Mouse (Mus musculus): ENCODE data around the gene Ipcef1.
"Not testable (repeated sequence)": the region's sequence is repeated elsewhere in the genome, so short reads cannot be mapped to it uniquely, and the experiment has no call there.

Gene Ipcef1

GRCm38 (mm10) chr10:7035547-7035946, 16.7 kb downstream of the Ipcef1 start:
- no peak for DNase-seq (ENCODE audit: low spot score)

GRCm38 (mm10) chr10:7033459-7033858, 18.8 kb downstream of the Ipcef1 start:
- no peak for DNase-seq (ENCODE audit: low spot score)

- no peak for DNase-seq (ENCODE audit: low spot score)
Observed at GRCm38 (mm10) chr10:7025028-7025427, 27.2 kb downstream of the Ipcef1 start.

DNA sequence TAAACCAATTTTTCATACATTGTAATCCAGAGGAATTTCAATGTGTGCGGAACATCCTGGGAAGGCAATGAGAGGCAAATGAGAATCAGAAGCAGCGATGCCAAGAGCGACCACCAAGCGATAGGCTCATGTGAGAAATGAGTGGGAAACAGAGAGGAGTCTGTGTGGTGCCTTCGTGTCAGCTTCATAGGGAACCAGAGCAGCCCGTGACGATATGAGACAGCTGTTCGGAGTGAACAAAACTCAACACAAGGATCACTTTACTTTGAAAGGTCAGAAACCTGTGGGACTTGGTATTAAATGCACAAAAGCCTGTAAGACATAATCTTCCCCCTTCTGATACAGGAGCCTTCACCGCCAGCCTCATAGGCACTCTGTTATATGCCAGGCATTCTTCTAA, 31.7 kb downstream of the Ipcef1 start:
- no peak for DNase-seq (ENCODE audit: low spot score)

DNA sequence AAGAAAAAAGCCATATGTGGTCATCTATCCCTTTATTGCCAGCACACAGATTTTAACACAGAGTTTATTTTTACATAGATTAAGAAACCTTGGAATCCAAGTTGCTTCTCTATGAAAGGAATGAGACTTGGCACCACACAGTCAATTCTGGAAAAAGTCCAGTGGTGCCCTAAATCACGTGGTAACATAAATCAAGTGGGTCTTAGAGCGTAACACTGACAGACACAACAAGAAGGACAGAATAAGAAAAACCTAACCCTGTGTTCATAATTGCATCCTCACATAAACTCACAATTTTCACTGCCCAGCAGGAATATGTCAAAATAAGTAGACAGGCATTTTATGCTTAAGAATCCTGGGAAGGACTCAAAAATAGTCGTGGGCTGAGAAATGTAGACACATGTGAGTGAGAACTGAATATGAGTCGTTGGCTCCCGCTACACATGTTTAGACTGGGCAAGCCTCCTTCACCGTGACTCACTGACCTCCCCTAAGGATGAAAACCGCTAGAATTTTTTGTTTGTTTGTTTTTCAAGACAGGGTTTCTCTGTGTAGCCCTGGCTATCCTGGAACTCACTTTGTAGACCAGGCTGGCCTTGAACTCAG, 32.4 kb downstream of the Ipcef1 start:
- no peak for DNase-seq (ENCODE audit: low spot score)

GRCm38 (mm10) chr10:7015199-7015598, 37.1 kb downstream of the Ipcef1 start:
- no peak for DNase-seq (ENCODE audit: low spot score)

- DNase-seq (ENCODE audit: low spot score): no peak
Observed at GRCm38 (mm10) chr10:7010543-7010942, 41.7 kb downstream of the Ipcef1 start.

- no peak for DNase-seq (ENCODE audit: low spot score)
Observed at GRCm38 (mm10) chr10:7004980-7005538, 47.2 kb downstream of the Ipcef1 start.

GRCm38 (mm10) chr10:7003898-7004297, 48.4 kb downstream of the Ipcef1 start:
- DNase-seq (ENCODE audit: low spot score): not testable (repeated sequence)

- no peak for DNase-seq (ENCODE audit: low spot score)
Observed at GRCm38 (mm10) chr10:6999355-6999754, 52.9 kb downstream of the Ipcef1 start.

DNA sequence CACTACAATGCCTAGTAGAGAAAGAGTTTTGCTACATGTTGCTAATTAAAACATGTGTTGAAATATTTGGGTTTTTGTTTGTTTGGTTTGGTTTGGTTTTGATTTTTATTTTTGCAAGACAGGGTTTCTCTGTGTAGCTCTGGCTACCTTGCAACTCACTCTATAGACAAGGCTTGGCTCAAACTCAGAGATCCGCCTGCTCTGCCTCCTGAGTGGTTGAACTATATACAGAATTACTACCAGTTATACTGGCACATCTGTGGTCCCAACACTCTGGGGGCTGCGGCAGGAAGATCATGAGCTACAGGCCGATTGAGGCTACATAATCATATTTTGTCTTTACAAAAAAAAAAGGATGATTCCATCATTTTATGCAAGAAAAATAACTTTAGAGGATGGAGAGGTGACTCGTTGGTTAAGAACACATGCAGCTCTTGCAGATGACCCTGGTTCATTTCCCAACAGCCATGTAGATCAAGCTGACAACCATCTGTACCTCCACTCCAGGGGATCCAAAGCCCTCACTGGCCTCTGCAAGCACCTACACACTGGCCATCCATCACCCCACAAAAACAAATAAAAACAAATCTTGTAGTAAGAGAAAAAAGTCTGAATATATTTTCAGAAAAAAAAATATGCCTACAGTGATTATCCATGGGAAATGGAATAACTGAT, 53.6 kb downstream of the Ipcef1 start:
- DNase-seq (ENCODE audit: low spot score): no peak

- no peak for DNase-seq (ENCODE audit: low spot score)
Observed at GRCm38 (mm10) chr10:6996895-6997294, 55.4 kb downstream of the Ipcef1 start.

DNA sequence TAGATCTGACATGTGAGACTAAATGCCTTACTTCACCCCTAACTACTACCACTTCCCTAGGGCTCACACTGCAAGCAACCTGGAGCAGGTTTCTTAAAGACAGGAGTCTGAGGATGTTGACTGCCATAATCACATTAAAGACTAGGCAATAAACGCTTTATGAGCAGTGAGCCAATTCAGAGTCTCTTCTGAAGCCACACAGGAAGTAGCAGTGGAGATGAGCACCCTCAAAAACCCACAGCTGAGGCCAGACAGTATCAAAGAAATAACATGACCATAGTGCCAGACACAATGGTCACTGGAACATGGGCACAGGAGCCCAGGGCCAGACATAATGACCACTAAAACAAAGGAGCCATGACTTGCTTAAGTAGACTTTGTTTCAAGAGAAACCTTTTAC, 63.7 kb downstream of the Ipcef1 start:
- DNase-seq (ENCODE audit: low spot score): no peak

DNA sequence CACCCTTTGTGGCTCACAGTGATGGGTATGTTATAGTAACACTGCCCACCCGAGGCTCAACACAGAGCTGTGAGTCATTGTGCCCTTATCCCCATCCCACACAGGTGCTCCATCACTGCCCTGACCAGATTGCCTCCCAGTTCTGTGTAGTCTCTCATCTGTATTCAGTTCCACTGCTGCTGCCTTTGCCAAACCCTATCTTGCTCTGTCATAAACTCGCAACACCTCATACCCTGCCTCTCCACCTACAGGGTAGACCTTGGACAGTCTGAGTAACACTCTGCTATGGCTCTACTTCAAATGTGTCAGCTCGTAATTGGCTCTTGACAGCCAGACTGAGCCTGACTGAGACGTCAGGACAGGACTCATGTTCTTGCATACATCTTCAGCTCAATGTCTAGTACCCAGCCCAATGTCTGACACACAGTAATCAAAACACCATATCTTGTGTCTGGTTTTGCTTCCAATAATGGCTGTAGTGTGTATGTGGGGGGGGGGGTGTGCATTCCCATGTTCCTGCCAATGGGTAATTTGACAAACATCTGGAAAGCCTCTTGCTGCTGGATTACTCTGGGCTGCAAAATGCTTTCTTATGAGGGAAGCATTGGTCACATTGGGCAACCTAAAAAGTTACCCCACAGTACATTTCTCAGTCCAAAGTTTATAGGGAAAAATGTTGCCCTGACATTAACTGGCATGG, 64.7 kb downstream of the Ipcef1 start:
- DNase-seq (ENCODE audit: low spot score): no peak

- no peak for DNase-seq (ENCODE audit: low spot score)
Observed at GRCm38 (mm10) chr10:6986246-6986645, 66.0 kb downstream of the Ipcef1 start.

DNA sequence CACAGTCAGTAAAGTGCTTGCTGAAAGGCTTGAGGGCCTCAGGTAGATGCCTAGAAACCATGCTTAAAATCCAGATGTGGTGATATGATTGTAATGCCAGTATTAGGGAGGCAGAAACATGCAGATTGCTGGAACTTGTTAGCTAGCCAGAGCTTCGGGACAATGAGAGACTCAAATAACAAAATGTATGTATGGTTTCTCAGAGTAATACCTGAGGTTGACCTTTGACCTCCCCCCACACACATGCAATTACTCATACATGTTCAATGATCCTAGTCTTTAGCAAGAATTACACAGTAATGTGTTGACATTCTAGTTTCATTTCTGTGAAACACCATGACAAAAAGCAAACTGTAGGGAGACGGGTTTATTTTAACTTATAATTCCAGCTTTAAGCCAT, 68.8 kb downstream of the Ipcef1 start:
- no peak for DNase-seq (ENCODE audit: low spot score)

GRCm38 (mm10) chr10:6982751-6983151, 69.5 kb downstream of the Ipcef1 start:
- DNase-seq (ENCODE audit: low spot score): no peak

- no peak for DNase-seq (ENCODE audit: low spot score)
Observed at GRCm38 (mm10) chr10:6980236-6980635, 72.0 kb downstream of the Ipcef1 start.

GRCm38 (mm10) chr10:6979789-6980188, 72.5 kb downstream of the Ipcef1 start:
- no peak for DNase-seq (ENCODE audit: low spot score)

- DNase-seq (ENCODE audit: low spot score): no peak
Observed at GRCm38 (mm10) chr10:6979216-6979615, 73.1 kb downstream of the Ipcef1 start.

GRCm38 (mm10) chr10:6978733-6979132, 73.5 kb downstream of the Ipcef1 start:
- no peak for DNase-seq (ENCODE audit: low spot score)

- DNase-seq (ENCODE audit: low spot score): no peak
Observed at GRCm38 (mm10) chr10:6977843-6978242, 74.4 kb downstream of the Ipcef1 start.

DNA sequence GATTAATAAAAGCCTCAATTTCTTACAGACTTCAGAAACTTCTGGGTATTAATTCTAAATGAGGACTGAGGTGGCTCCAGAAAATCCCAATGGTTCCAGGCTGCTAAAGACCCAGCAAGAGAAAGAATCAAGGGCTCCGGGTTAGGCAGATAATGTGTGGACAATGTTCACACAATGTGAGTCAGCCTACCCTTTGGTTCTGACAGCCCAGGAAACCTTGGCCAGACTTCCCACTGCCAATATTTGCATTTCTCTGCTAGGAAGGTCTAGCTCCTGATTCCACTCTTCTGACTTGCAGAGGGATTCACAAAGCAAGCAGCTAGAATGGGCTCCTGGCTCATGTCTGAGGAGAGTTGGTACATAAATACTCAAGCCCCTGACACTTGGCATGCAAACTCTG, 83.9 kb downstream of the Ipcef1 start:
- no peak for DNase-seq (ENCODE audit: low spot score)

All from spleen, adult 12 weeks (tissue).